Mouse (Mus musculus): Measurements from ENCODE around the gene Atrx. TPM values are rescaled to one million over a fixed set of nuclear protein-coding genes. Genes with fewer than 3 reads are reported as not detected.

Atrx gene
- polyA plus RNA-seq, 1 experiment from 2014 or later: 234 TPM

DNA sequence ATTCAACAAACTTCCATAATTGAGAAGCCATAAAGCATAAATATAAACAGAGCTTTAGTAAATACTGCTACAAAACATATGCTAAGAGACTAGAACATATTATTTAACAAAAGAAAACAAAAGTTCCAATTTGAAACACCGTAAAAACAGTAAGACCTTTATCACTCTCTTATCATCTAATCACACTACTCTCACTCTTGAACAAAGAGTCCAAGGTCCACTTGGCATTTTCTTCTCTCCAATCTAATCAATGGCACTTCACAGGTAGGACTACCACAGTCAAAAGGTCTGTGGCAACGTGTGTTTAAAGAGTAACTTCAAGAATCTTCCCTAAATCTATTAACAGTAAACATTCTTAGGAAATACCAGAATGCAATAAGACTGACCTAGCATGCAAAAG, 42.3 kb downstream of the Atrx start:
- Histone ChIP-seq H3K4me1 (replicated peaks; ENCODE audit: control insufficient read depth, insufficient read depth, low read length) (no peaks in the 10 kb centered on the region), H3K4me3 (ENCODE audit: low read depth, low read length) (no peak overlapping the region), H3K27me3 (ENCODE audit: control insufficient read depth, insufficient read depth, low read length) (no peaks in the 10 kb centered on the region), H3K9ac (ENCODE audit: low read depth, low read length) (no peak overlapping the region), H3K27ac (ENCODE audit: low read depth, low read length) (no peak overlapping the region), H3K36me3 (ENCODE audit: control insufficient read depth, insufficient read depth, low read length) (no peaks in the 10 kb centered on the region), H3K9me3 (ENCODE audit: control insufficient read depth, low read length) (no peaks in the 10 kb centered on the region), H3K4me2 (replicated peaks; ENCODE audit: low read depth, low read length) (no peak overlapping the region)
- DNase-seq (ENCODE audit: low spot score) (no peak), ATAC-seq (ENCODE audit: low FRiP score) (no peak)
- 91% methylated on average over 2 of the region's 2 CpGs for WGBS

DNA sequence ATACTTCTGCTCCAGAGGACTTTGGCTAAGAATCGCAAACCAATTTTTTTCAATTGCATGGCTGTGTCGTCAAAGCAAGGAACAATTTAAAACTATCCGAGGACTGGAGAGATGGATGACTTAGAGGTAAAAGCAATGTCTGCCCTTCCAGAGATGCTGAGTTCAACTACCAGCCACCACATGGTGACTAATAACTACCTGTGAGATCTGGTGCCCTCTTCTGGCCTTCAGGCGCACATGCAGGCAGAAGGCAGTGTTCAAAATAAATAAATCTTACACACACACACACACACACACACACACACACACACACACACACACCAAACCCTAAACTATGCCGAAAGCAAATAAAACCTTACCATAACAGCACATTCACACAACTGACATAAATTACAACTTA, 64.8 kb downstream of the Atrx start:
- Histone ChIP-seq H3K4me1 (replicated peaks; ENCODE audit: control insufficient read depth, insufficient read depth, low read length) (no peaks in the 10 kb centered on the region), H3K36me3 (ENCODE audit: control insufficient read depth, insufficient read depth, low read length) (no peaks in the 10 kb centered on the region), H3K27me3 (ENCODE audit: control insufficient read depth, insufficient read depth, low read length) (no peaks in the 10 kb centered on the region), H3K4me3 (ENCODE audit: low read depth, low read length) (no peak overlapping the region), H3K27ac (ENCODE audit: low read depth, low read length) (no peak overlapping the region), H3K9me3 (ENCODE audit: control insufficient read depth, low read length) (no peaks in the 10 kb centered on the region), H3K9ac (ENCODE audit: low read depth, low read length) (no peak overlapping the region), H3K4me2 (replicated peaks; ENCODE audit: low read depth, low read length) (no peak overlapping the region)
- DNase-seq (ENCODE audit: low spot score) (peak; percentile 19), ATAC-seq (ENCODE audit: low FRiP score) (no peak)
- 87% methylated on average over 5 of the region's 5 CpGs for WGBS

DNA sequence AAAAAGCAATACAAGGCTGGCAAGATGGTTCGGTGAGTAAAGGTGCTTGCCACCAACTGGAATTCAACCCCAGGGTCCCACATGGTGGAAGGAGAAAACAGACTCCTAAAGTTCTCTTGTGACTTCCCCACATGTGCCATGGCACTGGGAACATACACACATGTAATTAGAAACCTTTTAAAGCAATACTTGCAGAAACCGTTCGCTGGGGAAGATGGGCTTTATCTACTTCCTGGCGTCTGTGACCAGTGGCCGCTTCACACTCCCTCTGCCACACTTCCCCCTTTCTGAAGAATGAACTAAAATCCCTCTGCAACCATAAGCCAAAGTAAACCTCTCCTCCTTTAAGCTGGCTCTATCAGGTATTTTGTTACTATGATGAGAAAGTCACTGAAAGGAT, 104.7 kb downstream of the Atrx start:
- no peaks in the 10 kb centered on the region for H3K27me3 ChIP-seq (ENCODE audit: control insufficient read depth, insufficient read depth, low read length)
- no peaks in the 10 kb centered on the region for H3K4me1 ChIP-seq (replicated peaks; ENCODE audit: control insufficient read depth, insufficient read depth, low read length)
- no peak overlapping the region for H3K4me3 ChIP-seq (ENCODE audit: low read depth, low read length)
- WGBS: 89% methylated on average over 5 of the region's 5 CpGs
- H3K9me3 ChIP-seq (ENCODE audit: control insufficient read depth, low read length): no peaks in the 10 kb centered on the region
- H3K9ac ChIP-seq (ENCODE audit: low read depth, low read length): no peak overlapping the region
- DNase-seq (ENCODE audit: low spot score) (no peak), ATAC-seq (ENCODE audit: low FRiP score) (no peak)
- no peaks in the 10 kb centered on the region for H3K36me3 ChIP-seq (ENCODE audit: control insufficient read depth, insufficient read depth, low read length)
- no peak overlapping the region for H3K4me2 ChIP-seq (replicated peaks; ENCODE audit: low read depth, low read length)
- no peak overlapping the region for H3K27ac ChIP-seq (ENCODE audit: low read depth, low read length)

DNA sequence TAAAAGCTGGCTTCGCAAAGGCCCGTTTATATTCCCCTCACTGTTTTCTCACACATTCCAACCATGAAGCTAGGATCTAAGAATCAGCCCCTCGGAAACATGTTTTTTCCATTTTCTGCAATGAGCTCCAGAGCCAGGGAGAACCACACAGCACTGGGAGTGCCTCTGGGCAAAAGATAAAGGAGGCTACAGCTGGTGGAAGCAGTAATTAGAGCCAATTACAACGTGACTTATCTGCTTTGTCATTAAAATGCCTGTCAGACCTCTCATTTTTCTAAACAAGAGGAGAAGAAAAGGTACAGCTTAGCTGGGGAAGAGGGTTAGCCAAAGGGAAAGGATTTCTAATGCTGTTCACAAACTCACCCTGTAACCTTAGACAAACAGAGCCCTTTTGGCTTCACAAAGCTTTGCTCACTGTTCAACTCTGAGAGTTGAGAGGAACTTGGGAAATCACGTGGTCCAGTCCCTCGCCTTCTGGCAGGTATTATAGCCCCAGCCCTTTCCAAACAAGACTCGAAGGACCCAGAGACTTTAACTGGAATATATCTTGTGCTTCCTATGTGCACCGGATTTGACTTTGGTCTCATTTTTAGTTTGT, 134.3 kb downstream of the Atrx start:
- H3K4me1 ChIP-seq (replicated peaks; ENCODE audit: control insufficient read depth, insufficient read depth, low read length): no peaks in the 10 kb centered on the region
- no peaks in the 10 kb centered on the region for H3K36me3 ChIP-seq (ENCODE audit: control insufficient read depth, insufficient read depth, low read length)
- no peaks in the 10 kb centered on the region for H3K9me3 ChIP-seq (ENCODE audit: control insufficient read depth, low read length)
- H3K4me3 ChIP-seq (ENCODE audit: low read depth, low read length): no peak overlapping the region
- no peak overlapping the region for H3K27ac ChIP-seq (ENCODE audit: low read depth, low read length)
- no peaks in the 10 kb centered on the region; the same call in 1 of the 2 replicates for H3K27me3 ChIP-seq (ENCODE audit: control insufficient read depth, insufficient read depth, low read length)
- H3K4me2 ChIP-seq (replicated peaks; ENCODE audit: low read depth, low read length): no peak overlapping the region
- H3K9ac ChIP-seq (ENCODE audit: low read depth, low read length): no peak overlapping the region
- 61% methylated on average over 8 of the region's 8 CpGs for WGBS
- DNase-seq (ENCODE audit: low spot score) (no peak), ATAC-seq (ENCODE audit: low FRiP score) (no peak)

DNA sequence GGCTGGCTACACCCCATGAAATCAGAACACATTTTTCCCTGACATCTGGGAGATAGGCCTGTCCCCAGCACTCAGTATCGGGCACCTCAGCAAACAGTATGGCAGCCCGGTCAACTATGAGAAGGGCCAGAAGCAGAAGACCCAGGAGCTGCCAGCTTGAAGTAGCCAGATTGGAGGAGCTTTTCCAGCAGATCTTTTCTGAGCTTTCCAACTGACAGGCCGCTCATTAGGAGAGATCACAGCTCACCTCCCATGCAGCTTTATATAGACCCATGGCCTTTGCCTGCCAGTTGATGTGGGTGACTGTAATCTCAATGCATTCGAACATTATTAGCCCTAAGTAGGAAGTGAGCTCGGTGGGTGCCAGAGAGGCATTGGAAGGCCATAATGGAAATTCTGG, 155.9 kb downstream of the Atrx start:
- H3K9ac ChIP-seq (ENCODE audit: low read depth, low read length): no peak overlapping the region
- ATAC-seq (ENCODE audit: low FRiP score) (no peak), DNase-seq (ENCODE audit: low spot score) (no peak)
- H3K4me1 ChIP-seq (replicated peaks; ENCODE audit: control insufficient read depth, insufficient read depth, low read length): no peaks in the 10 kb centered on the region
- no peak overlapping the region for H3K4me3 ChIP-seq (ENCODE audit: low read depth, low read length)
- no peaks in the 10 kb centered on the region for H3K36me3 ChIP-seq (ENCODE audit: control insufficient read depth, insufficient read depth, low read length)
- no peak overlapping the region for H3K27ac ChIP-seq (ENCODE audit: low read depth, low read length)
- no peak overlapping the region for H3K4me2 ChIP-seq (replicated peaks; ENCODE audit: low read depth, low read length)
- no peaks in the 10 kb centered on the region for H3K27me3 ChIP-seq (ENCODE audit: control insufficient read depth, insufficient read depth, low read length)
- 86% methylated on average over 5 of the region's 5 CpGs for WGBS
- H3K9me3 ChIP-seq (ENCODE audit: control insufficient read depth, low read length): no peaks in the 10 kb centered on the region

DNA sequence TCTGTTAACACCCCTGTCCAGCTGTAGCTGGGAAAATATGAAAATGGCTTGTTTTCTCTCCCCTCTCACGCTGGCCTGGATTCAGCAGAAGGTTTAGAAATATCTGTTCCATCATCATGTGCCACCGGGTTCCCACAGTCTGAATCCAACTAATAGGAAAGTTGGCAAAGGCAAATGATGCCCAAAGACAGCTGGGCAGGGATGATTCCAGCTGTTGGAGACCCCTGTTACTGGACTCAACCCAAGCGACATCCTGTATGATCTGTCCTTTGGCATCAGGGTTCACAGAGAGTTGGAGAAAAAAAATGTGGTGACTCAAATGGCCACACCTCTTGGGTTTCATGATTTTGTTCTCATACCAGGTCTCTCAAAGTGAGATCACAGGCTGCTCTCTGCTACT, 161.3 kb downstream of the Atrx start:
- no peaks in the 10 kb centered on the region for H3K36me3 ChIP-seq (ENCODE audit: control insufficient read depth, insufficient read depth, low read length)
- ATAC-seq (ENCODE audit: low FRiP score) (no peak), DNase-seq (ENCODE audit: low spot score) (no peak)
- no peak overlapping the region for H3K4me2 ChIP-seq (replicated peaks; ENCODE audit: low read depth, low read length)
- no peak overlapping the region for H3K27ac ChIP-seq (ENCODE audit: low read depth, low read length)
- H3K9me3 ChIP-seq (ENCODE audit: control insufficient read depth, low read length): no peaks in the 10 kb centered on the region
- peaks cover 36% of the 10 kb centered on the region for H3K27me3 ChIP-seq (ENCODE audit: control insufficient read depth, insufficient read depth, low read length)
- no peaks in the 10 kb centered on the region for H3K4me1 ChIP-seq (replicated peaks; ENCODE audit: control insufficient read depth, insufficient read depth, low read length)
- no peak overlapping the region for H3K9ac ChIP-seq (ENCODE audit: low read depth, low read length)
- no peak overlapping the region for H3K4me3 ChIP-seq (ENCODE audit: low read depth, low read length)
- 83% methylated on average over 3 of the region's 3 CpGs for WGBS

DNA sequence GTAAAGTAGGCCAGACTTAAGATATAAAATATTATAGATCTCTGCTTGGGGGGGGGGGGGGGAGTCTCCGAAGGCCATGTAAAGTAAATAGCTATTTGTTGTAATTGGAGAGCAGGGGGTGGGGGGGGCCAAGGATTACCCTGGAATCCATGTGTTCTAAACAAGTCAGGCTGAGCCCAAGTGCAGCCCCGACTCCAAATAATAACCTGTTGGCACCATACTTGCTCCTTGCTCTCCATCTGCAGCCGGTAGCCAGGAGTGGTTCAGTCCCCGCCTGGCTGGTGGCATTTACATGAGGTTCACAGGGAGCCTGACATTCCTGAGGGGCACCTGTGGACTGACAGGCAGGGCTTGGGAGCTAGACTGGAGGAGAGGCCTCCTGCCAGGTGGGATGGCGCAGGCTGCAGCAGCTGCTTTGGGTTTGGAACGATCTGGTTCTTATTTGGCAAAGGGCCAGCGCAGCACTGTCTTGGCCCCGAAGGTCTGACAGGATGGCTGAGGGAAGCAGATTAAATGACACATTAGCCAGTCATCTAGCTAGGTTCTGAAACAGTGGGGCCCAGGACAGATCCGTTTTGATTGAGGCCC, 161.9 kb downstream of the Atrx start:
- 56% methylated on average over 9 of the region's 9 CpGs for WGBS
- Histone ChIP-seq H3K4me3 (ENCODE audit: low read depth, low read length) (no peak overlapping the region), H3K9ac (ENCODE audit: low read depth, low read length) (no peak overlapping the region), H3K27me3 (ENCODE audit: control insufficient read depth, insufficient read depth, low read length) (peaks cover 40% of the 10 kb centered on the region), H3K36me3 (ENCODE audit: control insufficient read depth, insufficient read depth, low read length) (no peaks in the 10 kb centered on the region), H3K9me3 (ENCODE audit: control insufficient read depth, low read length) (no peaks in the 10 kb centered on the region), H3K4me2 (replicated peaks; ENCODE audit: low read depth, low read length) (no peak overlapping the region), H3K27ac (ENCODE audit: low read depth, low read length) (no peak overlapping the region), H3K4me1 (replicated peaks; ENCODE audit: control insufficient read depth, insufficient read depth, low read length) (no peaks in the 10 kb centered on the region)
- no peak for DNase-seq (ENCODE audit: low spot score)
- ATAC-seq (ENCODE audit: low FRiP score): no peak

DNA sequence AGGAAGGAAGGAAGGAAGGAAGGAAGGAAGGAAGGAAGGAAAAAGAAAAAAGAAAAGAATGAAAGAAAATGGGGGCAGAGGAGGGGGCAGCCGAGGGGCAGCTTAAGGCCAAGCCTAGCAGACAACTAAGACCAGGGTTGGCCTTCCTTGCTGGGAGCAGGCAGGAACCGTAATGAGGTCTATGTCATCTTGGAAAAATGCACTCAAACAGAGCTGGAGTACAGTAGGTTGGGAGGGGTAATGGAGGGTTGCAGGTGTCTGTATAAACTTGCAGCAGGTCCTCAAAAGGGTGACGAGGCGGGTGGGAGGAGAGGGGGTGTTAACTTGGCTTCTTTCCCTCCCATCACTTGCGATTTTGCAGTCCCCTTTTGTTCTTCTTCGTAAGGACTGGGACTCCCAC, 163.2 kb downstream of the Atrx start:
- DNase-seq (ENCODE audit: low spot score) (no peak), ATAC-seq (ENCODE audit: low FRiP score) (no peak)
- H3K27me3 ChIP-seq (ENCODE audit: control insufficient read depth, insufficient read depth, low read length): peaks cover 40% of the 10 kb centered on the region
- no peak overlapping the region for H3K27ac ChIP-seq (ENCODE audit: low read depth, low read length)
- no peaks in the 10 kb centered on the region for H3K36me3 ChIP-seq (ENCODE audit: control insufficient read depth, insufficient read depth, low read length)
- 32% methylated on average over 6 of the region's 6 CpGs for WGBS
- no peak overlapping the region for H3K4me3 ChIP-seq (ENCODE audit: low read depth, low read length)
- H3K9me3 ChIP-seq (ENCODE audit: control insufficient read depth, low read length): no peaks in the 10 kb centered on the region
- H3K9ac ChIP-seq (ENCODE audit: low read depth, low read length): no peak overlapping the region
- no peaks in the 10 kb centered on the region for H3K4me1 ChIP-seq (replicated peaks; ENCODE audit: control insufficient read depth, insufficient read depth, low read length)
- H3K4me2 ChIP-seq (replicated peaks; ENCODE audit: low read depth, low read length): no peak overlapping the region

DNA sequence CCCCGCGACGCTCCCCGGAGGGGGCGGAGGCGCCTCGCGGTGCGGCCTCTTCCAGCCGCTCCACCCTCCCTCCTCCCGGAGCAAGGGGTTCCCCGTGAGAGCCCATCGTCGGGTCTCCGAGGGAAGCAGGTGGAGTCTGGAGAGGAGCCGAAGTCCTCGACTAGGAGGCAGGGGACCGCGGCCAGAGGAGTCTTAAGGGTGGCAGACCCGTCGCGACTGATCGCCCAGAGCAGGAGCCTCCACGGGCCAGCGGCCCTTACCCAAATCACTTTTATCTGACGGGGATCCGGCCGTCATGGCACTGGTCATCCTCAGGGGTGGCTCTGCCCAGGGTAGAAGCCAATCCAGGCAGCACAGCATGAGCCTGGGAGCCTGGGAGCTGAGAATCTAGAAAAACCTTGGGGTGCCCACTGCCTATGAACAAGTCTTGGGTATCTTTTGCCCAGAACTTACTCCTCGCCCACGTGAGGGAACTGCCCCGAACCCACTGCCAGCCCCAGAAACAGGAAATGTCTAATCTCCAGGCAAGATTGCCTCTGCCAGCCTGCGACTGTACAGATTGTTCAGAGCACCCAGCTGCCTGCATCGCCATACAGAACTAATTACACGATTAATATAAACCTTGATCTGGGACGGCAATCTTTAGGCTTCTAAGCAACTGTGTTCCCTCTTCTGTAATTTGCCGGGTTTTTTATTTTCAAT, 164.0 kb downstream of the Atrx start:
- H3K9ac ChIP-seq (ENCODE audit: low read depth, low read length): no peak overlapping the region
- DNase-seq (ENCODE audit: low spot score): peak; percentile 27
- ATAC-seq (ENCODE audit: low FRiP score): peak; percentile 27; the same call in 1 of the 2 replicates
- H3K4me2 ChIP-seq (replicated peaks; ENCODE audit: low read depth, low read length): peak overlapping the region; percentile 49
- H3K4me3 ChIP-seq (ENCODE audit: low read depth, low read length): peak overlapping the region; percentile 33
- 16% methylated on average over 32 of the region's 36 CpGs for WGBS
- no peaks in the 10 kb centered on the region for H3K4me1 ChIP-seq (replicated peaks; ENCODE audit: control insufficient read depth, insufficient read depth, low read length)
- no peaks in the 10 kb centered on the region for H3K36me3 ChIP-seq (ENCODE audit: control insufficient read depth, insufficient read depth, low read length)
- H3K27ac ChIP-seq (ENCODE audit: low read depth, low read length): no peak overlapping the region
- no peaks in the 10 kb centered on the region for H3K9me3 ChIP-seq (ENCODE audit: control insufficient read depth, low read length)
- H3K27me3 ChIP-seq (ENCODE audit: control insufficient read depth, insufficient read depth, low read length): peaks cover 40% of the 10 kb centered on the region

Data from hindbrain, embryonic 11.5 days (tissue).